Mouse (Mus musculus) left cerebral cortex, postnatal 25 days (tissue): ENCODE data around the gene Npas3. TPM values are rescaled to one million over a fixed set of nuclear protein-coding genes. Genes with fewer than 3 reads are reported as not detected.

ENCODE experiments used
- DNase-seq, 2 experiments: peaks; one replicate each; pipeline ENCODE4 v3.0.0; 2022; ENCODE audit warnings: low spot score in 2 of 2, mixed read lengths in 1 of 2
- intact Hi-C: fragments of 180-260 bp; cut with DNase I; formaldehyde crosslinking; loops from one replicate; pipeline ENCODE4 v1.15.1; 2025
- total RNA-seq, 2 experiments: library from RNA; stranded (reverse); gene quantifications; 2 replicates each; pipeline ENCODE4 v1.2.3; 2021

The Npas3 gene
- total RNA-seq, 2 experiments from 2014 or later, result 19.0 to 25.4 TPM

GRCm38 (mm10) chr12:53749375-53749774 is 500.9 kb downstream of the Npas3 start:
- intact Hi-C loops, result no loop called here

DNA sequence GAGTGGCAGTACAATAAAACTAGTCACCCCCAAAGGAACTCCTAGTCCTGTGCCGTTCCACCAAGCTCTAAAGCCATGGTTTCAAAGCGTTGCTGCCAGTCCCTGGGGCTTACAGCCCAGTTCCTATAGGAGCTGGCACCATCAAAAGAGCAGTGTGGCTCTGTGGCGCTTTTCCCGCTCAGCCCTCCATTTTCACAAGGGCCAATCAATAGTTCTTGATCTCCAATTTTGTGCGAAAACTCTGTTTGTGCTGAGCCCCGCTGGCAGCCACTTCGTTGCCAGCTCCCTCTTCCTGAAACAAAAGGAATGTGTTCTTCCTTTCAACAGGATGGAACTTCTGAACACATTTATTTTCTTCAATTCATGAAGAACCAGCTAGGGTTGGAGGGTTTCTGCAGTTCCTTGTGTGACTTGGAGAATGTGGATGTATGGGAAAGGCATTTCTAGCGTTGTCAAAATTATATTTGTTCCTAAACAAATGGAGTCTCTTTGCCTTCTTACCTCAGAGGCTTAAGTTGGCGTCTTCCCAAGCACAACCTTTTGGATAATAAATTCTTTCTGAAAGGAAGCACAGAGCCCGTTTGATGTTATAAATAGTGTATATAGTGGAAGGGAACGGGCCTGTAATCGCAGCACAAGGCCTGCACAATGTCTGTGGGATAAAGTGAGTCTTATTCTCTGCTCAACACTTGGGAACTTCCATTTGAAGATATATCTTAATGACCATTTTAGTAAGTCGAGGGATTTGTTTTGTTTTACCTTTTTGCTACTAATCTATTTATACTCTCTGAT is 504.0 kb downstream of the Npas3 start:
- intact Hi-C loops, result loop anchor here (5.0 kb wide), 1 partner anchor 230 kb away; no protein-coding TSS in a partner anchor
- no peak for DNase-seq

More at GRCm38 (mm10) chr12:53749375-53749774, 500.9 kb downstream of the Npas3 start:
- peak in 1 of 2 experiments; percentile 51 for DNase-seq

DNA sequence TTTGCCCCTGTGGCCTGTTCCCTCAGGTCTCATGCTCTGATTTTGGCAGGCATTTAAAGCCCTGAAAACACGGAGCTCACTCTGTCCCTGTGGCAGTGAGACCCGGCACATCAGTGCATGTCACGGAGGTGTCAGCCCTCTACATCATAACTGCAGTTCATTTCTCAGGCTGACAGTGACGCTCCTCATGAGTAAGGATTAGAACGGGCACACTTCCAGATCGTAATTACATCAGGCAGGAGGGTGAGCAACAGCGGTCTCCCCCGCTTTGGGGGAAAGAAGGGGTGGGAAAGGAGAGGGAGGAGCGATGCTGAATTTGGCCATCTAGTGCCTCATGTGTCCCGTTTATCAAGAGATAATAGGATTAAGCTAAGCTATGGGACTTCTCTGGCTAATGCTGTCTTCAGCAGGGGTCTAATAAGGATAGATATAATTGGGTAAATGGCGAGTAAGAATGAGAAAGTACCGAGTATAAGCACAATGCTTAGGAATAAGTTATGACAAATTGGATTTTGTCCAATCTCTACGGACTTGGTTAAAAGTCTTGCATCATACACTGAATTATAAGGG is 505.0 kb downstream of the Npas3 start:
- peak in 1 of 2 experiments; percentile 36 for DNase-seq
- intact Hi-C loops, result loop anchor here (5.0 kb wide), 1 partner anchor 229 kb away; no protein-coding TSS in a partner anchor

- intact Hi-C loops, result loop anchor here (5.0 kb wide), 1 partner anchor 228 kb away; no protein-coding TSS in a partner anchor
- no peak for DNase-seq
Observed at GRCm38 (mm10) chr12:53754236-53754635, 505.8 kb downstream of the Npas3 start.

GRCm38 (mm10) chr12:53757631-53758030 is 509.2 kb downstream of the Npas3 start:
- no peak for DNase-seq
- intact Hi-C loops, result no loop called here

GRCm38 (mm10) chr12:53758356-53758755 is 509.9 kb downstream of the Npas3 start:
- intact Hi-C loops, result no loop called here
- no peak for DNase-seq

- DNase-seq, result no peak
- intact Hi-C loops, result no loop called here
Observed at GRCm38 (mm10) chr12:53764143-53764542, 515.7 kb downstream of the Npas3 start.

DNA sequence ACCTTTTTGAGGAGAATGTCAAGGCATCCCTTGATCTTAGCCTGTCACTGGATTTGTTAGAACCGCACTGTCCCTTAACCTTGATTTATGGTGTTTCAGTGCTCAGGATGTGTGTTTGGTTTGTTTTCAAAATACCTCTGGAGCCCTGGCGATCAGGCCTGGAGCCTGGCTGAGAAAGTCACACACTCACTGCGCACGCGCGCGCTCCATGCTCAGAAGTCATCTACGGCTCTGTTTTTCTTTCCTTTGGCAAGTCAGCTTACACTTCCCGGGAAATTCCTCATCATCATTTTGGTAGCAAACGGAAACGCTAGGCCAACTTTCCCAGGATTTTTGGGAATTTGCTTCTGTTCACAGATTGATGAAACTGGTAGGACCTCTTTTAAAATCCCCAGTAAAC is 519.9 kb downstream of the Npas3 start:
- no peak for DNase-seq
- intact Hi-C loops, result no loop called here

- intact Hi-C loops, result no loop called here
- DNase-seq, result no peak
Observed at GRCm38 (mm10) chr12:53771394-53771936, 523.0 kb downstream of the Npas3 start.

- intact Hi-C loops, result no loop called here
- no peak for DNase-seq
Observed at GRCm38 (mm10) chr12:53781850-53782552, 533.5 kb downstream of the Npas3 start.

DNA sequence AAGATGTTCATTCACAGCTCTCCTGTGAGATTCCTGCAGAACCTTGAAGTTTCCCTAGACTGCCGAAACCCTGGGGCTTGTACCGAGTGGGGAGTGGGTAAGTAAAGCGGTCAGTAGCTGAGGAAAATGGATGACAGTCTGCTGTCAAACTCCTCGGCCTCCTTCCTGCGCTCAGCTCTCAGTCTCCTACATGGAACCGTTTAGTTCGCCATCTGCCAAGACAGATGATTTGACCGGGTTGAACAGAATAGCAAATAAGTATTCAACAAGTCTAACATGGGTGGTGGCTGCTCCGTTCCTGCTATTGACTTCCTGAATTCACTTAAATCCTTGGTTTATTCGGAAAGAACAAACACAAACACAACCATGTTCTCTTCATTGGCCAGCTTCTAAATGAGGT is 541.0 kb downstream of the Npas3 start:
- no peak for DNase-seq
- intact Hi-C loops, result no loop called here

- intact Hi-C loops, result no loop called here
- DNase-seq, result no peak
Observed at GRCm38 (mm10) chr12:53794718-53795400, 546.4 kb downstream of the Npas3 start.

DNA sequence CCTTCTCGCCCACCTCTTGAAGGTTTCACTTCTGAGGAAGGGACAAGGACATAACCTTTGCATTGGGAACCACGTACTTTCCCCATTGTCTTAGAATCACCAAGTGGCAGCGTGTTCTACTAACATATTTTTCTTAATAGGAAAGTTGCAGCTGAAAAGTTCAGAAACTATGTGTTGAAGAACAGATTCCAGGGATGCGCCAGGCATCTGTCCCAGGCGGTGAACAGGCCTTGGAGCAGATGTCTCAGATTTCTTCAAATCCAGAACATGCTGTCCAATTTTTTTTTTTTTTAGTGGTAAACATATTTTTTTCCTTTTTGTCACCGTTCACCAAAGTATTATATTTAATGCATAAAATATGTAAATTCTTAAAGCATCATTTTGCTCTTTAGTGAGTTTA is 553.4 kb downstream of the Npas3 start:
- intact Hi-C loops, result no loop called here
- peak in 1 of 2 experiments; percentile 15 for DNase-seq

- intact Hi-C loops, result no loop called here
- DNase-seq, result no peak
Observed at GRCm38 (mm10) chr12:53802381-53802780, 553.9 kb downstream of the Npas3 start.

- intact Hi-C loops, result no loop called here
Observed at GRCm38 (mm10) chr12:53810081-53810480, 561.6 kb downstream of the Npas3 start.

DNA sequence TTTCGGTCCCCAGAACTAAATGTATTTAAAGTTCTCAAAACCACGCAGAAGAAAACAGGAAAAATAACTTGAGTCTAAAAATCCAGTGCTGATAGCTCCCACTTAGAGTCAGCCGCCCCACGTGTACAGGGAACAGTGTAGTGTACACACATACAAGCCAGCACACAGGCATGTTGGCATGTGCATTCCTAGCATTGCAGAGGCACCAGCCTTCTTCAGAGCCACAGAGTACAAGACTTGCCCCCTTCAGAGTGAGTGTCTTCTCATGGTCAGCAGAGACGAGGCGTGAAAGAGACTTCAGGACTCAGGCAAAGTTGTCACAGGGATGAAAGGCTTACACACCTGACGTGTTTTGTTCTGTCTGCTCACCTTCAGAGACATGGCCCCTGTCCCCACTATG is 565.8 kb downstream of the Npas3 start:
- intact Hi-C loops, result no loop called here
- no peak for DNase-seq

More at GRCm38 (mm10) chr12:53810081-53810480, 561.6 kb downstream of the Npas3 start:
- no peak for DNase-seq

GRCm38 (mm10) chr12:53819982-53820381 is 571.5 kb downstream of the Npas3 start:
- intact Hi-C loops, result no loop called here
- no peak for DNase-seq

- no peak for DNase-seq
- intact Hi-C loops, result no loop called here
Observed at GRCm38 (mm10) chr12:53822881-53823280, 574.4 kb downstream of the Npas3 start.

DNA sequence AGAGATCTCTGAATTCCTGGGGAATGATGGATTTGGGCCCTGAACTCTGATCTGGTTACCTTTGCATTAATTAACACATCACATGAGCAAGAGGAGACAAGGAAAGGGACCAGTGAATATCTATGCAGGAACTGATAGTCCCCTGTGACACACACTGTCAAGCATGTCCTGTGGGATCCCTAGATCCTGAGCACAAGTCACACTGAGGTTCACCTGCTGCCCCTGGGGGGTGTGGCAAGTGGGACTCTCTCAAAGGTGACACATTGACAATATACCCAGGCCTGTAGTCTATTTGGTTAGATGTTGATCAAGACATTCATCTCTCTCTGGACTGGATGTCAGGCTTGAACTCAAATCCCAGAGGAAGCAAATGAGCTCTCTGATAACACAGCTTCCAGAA is 576.8 kb downstream of the Npas3 start:
- intact Hi-C loops, result no loop called here
- no peak for DNase-seq
